Mouse (Mus musculus) midbrain, embryonic 13.5 days (tissue): ENCODE results near the gene Chd6. TPM values are rescaled to one million over a fixed set of nuclear protein-coding genes. Genes with fewer than 3 reads are reported as not detected.

Experiments
- ATAC-seq: fragments of 200-750 bp; cut with Nextera tagmentation; 2 replicates; pipeline ENCODE4 v1.8.0; 2017; ENCODE audit warnings: mild to moderate bottlenecking, moderate TSS enrichment, moderate library complexity
- H3K27ac ChIP-seq: fragments of 300-500 bp; sonication (generic); 2 replicates; pipeline ENCODE4 v1.5.1; 2015; ENCODE audit warnings: inconsistent platforms, mild to moderate bottlenecking, moderate library complexity
- H3K27me3 ChIP-seq: fragments of 300-500 bp; sonication (generic); 2 replicates; pipeline ENCODE4 v1.6.1; 2015; ENCODE audit warnings: mild to moderate bottlenecking, inconsistent platforms
- H3K36me3 ChIP-seq: fragments of 300-500 bp; sonication (generic); 2 replicates; pipeline ENCODE4 v1.6.1; 2015; ENCODE audit warnings: mild to moderate bottlenecking, inconsistent platforms
- H3K4me1 ChIP-seq: fragments of 300-500 bp; sonication (generic); replicated peaks from 2 replicates; pipeline ENCODE4 v1.6.1; 2015; ENCODE audit warnings: inconsistent platforms
- H3K4me2 ChIP-seq: fragments of 300-500 bp; sonication (generic); replicated peaks from 2 replicates; pipeline ENCODE4 v1.6.1; 2015; ENCODE audit warnings: moderate library complexity, mild to moderate bottlenecking, inconsistent platforms
- H3K4me3 ChIP-seq: fragments of 300-500 bp; sonication (generic); replicated peaks from 2 replicates; pipeline ENCODE4 v1.5.1; 2015; ENCODE audit warnings: mild to moderate bottlenecking, inconsistent platforms
- H3K9ac ChIP-seq: fragments of 300-500 bp; sonication (generic); replicated peaks from 2 replicates; pipeline ENCODE4 v1.6.1; 2015; ENCODE audit warnings: mild to moderate bottlenecking, inconsistent platforms
- H3K9me3 ChIP-seq: fragments of 300-500 bp; sonication (generic); 2 replicates; pipeline ENCODE4 v1.6.1; 2016; ENCODE audit warnings: mild to moderate bottlenecking, inconsistent platforms
- WGBS: fragments of 180-500 bp; shearing (Covaris S2); methylation state at CpG from one replicate; pipeline ENCODE4 v1.1.7; 2015; 5-methylcytosine and 5-hydroxymethylcytosine counted together
- polyA plus RNA-seq: library from polyadenylated mRNA; unstranded; fragments of >200 nt; fragmentation: Nextera tagmentation; extraction: Ambion mirVana; gene quantifications from 2 replicates; pipeline ENCODE4 v1.2.1, GENCODE M21; 2015

Chd6 gene
- polyA plus RNA-seq, 1 experiment from 2014 or later, result 42.6 TPM

DNA sequence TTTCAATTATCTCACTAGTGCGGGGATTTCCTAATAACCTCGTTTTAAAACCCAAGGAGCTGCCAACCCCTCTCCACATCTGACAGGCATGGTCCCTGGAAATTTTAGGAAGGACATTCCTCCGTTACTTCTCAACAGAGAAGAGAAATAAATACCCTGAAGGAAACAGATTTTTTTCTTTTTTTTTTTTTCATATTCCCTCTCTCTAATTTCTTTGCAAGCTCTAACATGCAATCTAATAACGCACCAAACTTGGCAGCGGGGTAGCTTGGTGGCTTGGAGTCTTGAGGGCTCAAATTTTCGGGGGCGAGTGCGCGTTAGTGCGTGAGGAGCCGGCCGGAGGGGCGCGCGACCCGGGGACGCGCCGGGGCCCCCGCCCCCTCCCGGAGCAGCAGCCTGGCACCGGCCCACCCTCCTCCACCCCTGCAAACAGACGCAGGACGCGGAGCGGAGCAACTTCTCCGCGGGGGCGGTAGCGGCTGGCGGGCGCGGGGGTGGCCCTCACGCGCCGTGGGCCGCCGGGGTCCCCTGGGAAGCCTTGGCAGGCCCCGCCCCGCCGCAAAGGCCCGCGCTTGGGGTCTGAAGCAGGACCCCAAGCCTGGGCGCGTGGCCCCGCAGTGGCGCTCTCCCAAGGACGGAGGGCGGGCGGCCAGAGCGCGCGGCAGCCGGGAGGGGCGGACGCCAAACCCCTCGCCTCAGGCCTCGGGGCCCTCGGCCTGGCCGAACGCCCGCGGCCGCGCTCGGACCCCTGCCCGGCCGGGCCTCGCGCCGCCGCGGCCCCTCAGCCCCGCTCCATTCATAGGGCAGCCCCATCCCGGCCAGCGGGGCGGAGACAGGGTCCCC lies 569 bp downstream of the Chd6 start:
- H3K4me1 ChIP-seq, result peaks cover 36% of the 10 kb centered on the region
- no peaks in the 10 kb centered on the region for H3K9me3 ChIP-seq
- H3K4me3 ChIP-seq, result peak overlapping the region; percentile 98
- H3K27ac ChIP-seq, result peak overlapping the region; percentile 94
- peak overlapping the region; percentile 70 for H3K4me2 ChIP-seq
- ATAC-seq, result peak; percentile 83
- H3K27me3 ChIP-seq, result no peaks in the 10 kb centered on the region
- peak overlapping the region; percentile 96 for H3K9ac ChIP-seq
- WGBS, result under 1% methylated on average over 66 of the region's 77 CpGs
- H3K36me3 ChIP-seq, result no peaks in the 10 kb centered on the region

DNA sequence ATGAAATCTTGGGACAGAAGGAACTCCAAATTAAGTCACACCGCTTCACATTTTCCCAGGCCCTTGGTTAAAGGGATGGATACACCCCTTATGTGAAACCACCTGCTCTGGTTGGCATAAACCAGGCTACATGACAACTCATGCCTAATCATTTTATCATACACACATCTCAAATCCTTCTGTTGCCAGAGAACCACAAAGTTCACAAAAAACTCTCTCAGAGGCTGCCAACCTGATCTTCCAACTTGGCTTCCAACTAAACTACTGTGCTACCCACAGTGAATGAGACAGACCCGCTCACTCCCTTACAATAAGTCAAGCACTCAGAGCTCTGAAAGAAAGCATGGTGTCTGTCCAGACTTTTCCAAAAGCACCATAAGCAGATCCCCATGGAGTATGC lies 1.6 kb downstream of the Chd6 start:
- H3K4me3 ChIP-seq, result peak overlapping the region; percentile 98
- H3K4me2 ChIP-seq, result peak overlapping the region; percentile 70
- H3K9ac ChIP-seq, result peak overlapping the region; percentile 96
- no peaks in the 10 kb centered on the region for H3K9me3 ChIP-seq
- no peak for ATAC-seq
- no peaks in the 10 kb centered on the region for H3K36me3 ChIP-seq
- H3K27me3 ChIP-seq, result no peaks in the 10 kb centered on the region
- 73% methylated on average over 2 of the region's 2 CpGs for WGBS
- H3K27ac ChIP-seq, result no peak overlapping the region
- H3K4me1 ChIP-seq, result peaks cover 37% of the 10 kb centered on the region

DNA sequence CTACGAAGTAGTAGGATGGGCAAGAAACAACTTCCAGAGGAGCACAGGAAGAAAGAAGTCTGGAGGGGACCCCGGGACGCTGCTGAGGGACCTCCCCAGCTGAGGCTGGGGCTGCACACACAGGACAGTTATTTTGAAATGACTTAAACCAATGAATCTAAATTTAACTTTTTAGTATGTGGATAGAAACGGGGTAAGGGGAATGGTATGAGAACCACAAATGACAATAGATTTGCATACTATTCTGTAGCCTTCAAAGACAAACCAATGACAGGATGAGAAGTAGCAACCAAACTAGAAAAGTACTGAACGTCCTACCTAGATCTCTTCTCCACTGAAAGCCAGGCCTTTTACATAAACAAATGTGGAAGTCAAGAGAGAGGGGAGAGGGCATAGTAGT lies 5.1 kb downstream of the Chd6 start:
- Histone ChIP-seq H3K27me3 (no peaks in the 10 kb centered on the region), H3K9me3 (no peaks in the 10 kb centered on the region), H3K27ac (no peak overlapping the region), H3K4me3 (no peak overlapping the region), H3K4me2 (no peak overlapping the region), H3K36me3 (no peaks in the 10 kb centered on the region), H3K4me1 (peaks cover 33% of the 10 kb centered on the region), H3K9ac (no peak overlapping the region)
- 82% methylated on average over 5 of the region's 5 CpGs for WGBS
- no peak for ATAC-seq

DNA sequence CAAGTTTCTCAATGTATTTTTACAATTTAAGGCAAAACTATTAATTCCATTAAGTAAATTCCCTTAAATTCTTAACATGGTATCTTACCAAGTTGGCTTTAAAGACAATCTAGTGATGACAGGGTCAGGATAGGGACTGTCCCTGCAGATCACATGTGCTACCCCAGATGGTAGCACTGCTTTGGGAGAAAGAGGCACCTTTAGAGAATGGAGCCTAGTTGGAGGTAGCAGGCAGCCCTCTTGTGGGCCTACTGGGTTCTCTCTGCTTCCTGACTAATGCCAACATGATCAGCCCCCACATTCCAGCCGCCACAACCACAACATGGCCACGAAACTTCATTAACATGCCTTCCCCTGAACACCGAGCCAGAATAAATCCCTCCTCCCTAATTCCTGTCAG lies 6.8 kb downstream of the Chd6 start:
- Histone ChIP-seq H3K27ac (no peak overlapping the region), H3K4me1 (peaks cover 23% of the 10 kb centered on the region), H3K4me3 (no peak overlapping the region), H3K36me3 (no peaks in the 10 kb centered on the region), H3K4me2 (no peak overlapping the region), H3K9ac (no peak overlapping the region), H3K9me3 (no peaks in the 10 kb centered on the region), H3K27me3 (no peaks in the 10 kb centered on the region)
- ATAC-seq, result no peak
- WGBS, result 53% methylated on average over 3 of the region's 3 CpGs

DNA sequence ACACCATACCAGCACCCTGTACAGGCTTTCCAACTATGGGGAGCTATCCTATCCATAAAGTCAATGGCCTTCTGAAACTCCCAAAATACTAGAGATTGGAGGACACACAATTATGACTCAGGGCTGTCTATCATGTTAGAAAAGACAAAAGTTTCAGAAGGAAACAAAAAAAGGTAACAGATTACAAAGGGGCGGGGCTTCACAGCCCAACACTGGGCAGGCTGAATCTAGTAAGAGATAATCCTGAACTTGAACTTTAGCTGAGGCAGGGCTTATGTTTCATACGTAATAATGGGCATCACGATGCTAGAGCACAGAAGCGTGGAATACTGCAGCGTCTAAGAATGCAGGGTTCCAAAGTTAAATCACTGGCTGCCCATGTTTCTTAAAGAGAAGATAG lies 11.1 kb downstream of the Chd6 start:
- Histone ChIP-seq H3K4me1 (peaks cover 9% of the 10 kb centered on the region), H3K27ac (no peak overlapping the region), H3K36me3 (no peaks in the 10 kb centered on the region), H3K27me3 (no peaks in the 10 kb centered on the region), H3K9me3 (no peaks in the 10 kb centered on the region), H3K9ac (no peak overlapping the region), H3K4me3 (no peak overlapping the region), H3K4me2 (no peak overlapping the region)
- ATAC-seq, result no peak
- 93% methylated on average over 5 of the region's 5 CpGs for WGBS

DNA sequence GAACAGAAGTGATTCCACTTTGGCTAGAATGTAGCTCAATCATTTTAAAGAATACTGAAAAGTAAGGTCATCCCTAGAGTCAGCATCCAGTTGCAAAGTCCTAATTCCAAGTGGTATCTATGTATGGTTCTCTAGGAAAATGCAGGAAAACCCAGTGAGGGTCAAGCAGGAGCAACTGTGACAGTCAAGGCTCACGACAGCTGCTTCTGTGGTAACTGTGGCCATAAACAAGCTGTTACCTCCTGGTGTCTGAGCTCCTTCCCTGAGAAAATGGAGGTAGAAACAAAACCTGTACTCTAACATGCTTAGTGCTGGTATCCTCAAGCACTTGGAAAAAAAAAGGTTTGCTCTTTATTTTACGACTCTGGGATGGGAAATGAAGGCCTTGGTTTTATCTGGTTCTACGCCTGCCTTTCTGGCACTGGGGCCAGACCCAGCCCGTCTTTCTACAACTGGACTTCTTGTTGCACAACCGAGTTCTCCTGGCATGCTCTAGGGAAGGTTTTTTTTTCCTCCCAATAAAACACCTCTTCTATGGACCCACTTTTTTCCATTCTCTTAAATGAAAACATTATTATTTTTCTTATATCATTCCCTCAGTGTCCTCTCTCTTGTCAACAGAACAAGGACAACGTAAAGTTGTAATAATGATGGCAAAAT lies 18.0 kb downstream of the Chd6 start:
- Histone ChIP-seq H3K9ac (no peak overlapping the region), H3K9me3 (no peaks in the 10 kb centered on the region), H3K27me3 (no peaks in the 10 kb centered on the region), H3K36me3 (0 out of 2 replicates have a peak, but pooled peaks cover 3% of the 10 kb centered on the region), H3K4me3 (no peak overlapping the region), H3K27ac (no peak overlapping the region), H3K4me2 (no peak overlapping the region), H3K4me1 (peaks cover 17% of the 10 kb centered on the region)
- 92% methylated on average over 6 of the region's 6 CpGs for WGBS
- no peak for ATAC-seq

DNA sequence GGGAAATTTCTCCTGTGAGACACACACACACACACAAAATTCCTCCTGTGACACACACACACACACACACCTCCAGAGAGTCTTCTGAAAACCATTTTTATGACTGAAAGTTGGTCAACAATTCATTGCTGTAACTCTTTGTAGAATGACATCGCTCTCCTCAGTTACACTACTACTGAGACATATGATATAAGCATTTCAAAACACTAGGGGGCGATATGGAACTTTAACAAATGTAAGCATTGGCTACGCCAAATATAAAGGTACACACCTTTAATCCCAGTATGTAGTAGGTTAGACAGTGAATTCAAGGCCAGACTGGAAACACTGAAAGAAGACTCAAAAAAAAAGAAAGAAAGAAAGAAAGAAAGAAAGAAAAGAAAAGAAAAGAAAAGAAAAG lies 18.7 kb downstream of the Chd6 start:
- H3K4me1 ChIP-seq, result peaks cover 18% of the 10 kb centered on the region
- no peak overlapping the region for H3K9ac ChIP-seq
- H3K4me2 ChIP-seq, result no peak overlapping the region
- H3K27ac ChIP-seq, result no peak overlapping the region
- no peak for ATAC-seq
- 66% methylated on average over 3 of the region's 3 CpGs for WGBS
- H3K9me3 ChIP-seq, result no peaks in the 10 kb centered on the region
- H3K27me3 ChIP-seq, result no peaks in the 10 kb centered on the region
- no peak overlapping the region for H3K4me3 ChIP-seq
- H3K36me3 ChIP-seq, result 0 out of 2 replicates have a peak, but pooled peaks cover 3% of the 10 kb centered on the region

DNA sequence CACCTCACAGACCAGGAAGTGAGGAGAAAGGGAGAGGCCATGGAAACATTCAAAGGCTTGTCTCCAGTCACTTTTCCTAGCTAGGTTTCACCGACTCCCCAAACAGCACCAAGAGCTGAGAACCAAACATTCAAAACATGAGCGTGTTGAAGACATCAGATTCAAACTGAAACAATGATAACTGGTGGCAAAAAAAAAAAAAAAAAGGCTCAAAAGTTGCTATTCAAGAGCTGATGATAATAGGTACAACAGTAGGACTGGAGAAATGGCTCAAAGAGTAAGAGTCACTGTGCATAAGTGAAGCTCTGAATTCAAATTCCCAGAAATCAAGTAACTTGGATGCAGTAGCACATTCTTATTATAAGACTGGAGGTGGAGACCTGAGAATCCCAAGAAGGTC lies 30.3 kb downstream of the Chd6 start:
- no peaks in the 10 kb centered on the region for H3K4me1 ChIP-seq
- no peak overlapping the region for H3K4me3 ChIP-seq
- no peak overlapping the region for H3K27ac ChIP-seq
- H3K9ac ChIP-seq, result no peak overlapping the region
- 97% methylated on average over 2 of the region's 2 CpGs for WGBS
- H3K9me3 ChIP-seq, result no peaks in the 10 kb centered on the region
- no peak overlapping the region for H3K4me2 ChIP-seq
- no peak for ATAC-seq
- H3K27me3 ChIP-seq, result no peaks in the 10 kb centered on the region
- peaks cover 8% of the 10 kb centered on the region for H3K36me3 ChIP-seq

DNA sequence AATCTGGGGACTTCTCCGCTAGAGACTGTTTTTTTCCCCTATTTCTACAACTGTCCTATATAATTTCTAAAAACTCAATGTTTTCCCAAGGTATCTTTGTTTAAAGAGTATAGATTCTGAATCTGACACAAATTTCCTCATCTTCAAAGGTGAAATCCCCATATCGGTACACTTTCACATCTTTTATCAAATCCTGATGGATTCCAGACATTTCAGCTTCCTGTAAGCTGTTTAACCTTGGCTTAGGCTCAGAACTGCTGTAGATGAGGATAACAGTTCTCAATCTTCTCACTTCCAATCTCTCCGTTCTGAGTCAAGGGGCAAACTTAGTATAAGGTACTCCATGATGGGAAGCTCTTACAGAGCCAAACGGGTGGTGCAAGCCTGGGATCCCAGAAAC lies 32.6 kb downstream of the Chd6 start:
- H3K27me3 ChIP-seq, result no peaks in the 10 kb centered on the region
- no peaks in the 10 kb centered on the region for H3K4me1 ChIP-seq
- no peak overlapping the region for H3K27ac ChIP-seq
- peaks cover 8% of the 10 kb centered on the region for H3K36me3 ChIP-seq
- no peaks in the 10 kb centered on the region for H3K9me3 ChIP-seq
- WGBS, result 93% methylated on average over 4 of the region's 4 CpGs
- no peak for ATAC-seq
- H3K4me2 ChIP-seq, result no peak overlapping the region
- H3K9ac ChIP-seq, result no peak overlapping the region
- no peak overlapping the region for H3K4me3 ChIP-seq

DNA sequence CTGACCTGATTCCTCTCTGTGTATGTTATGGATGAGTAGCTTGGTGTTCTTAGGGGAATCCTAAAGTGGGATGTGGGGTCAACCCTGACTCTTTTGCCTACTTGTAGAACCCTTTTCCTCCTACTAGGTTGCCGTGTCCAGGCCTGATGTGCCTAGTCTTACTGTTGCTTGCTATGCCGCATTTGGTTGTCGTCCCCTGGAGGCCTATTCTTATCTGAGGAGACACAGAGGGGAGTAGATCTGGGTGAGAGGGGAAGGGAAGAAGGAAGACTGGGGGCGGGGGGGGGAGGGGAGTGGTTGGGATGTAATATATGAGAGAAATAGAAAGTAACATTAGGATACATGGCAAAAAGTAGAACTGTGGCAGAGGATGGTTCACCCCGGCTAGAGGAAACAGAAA lies 33.3 kb downstream of the Chd6 start:
- no peak overlapping the region for H3K4me2 ChIP-seq
- H3K9ac ChIP-seq, result no peak overlapping the region
- H3K36me3 ChIP-seq, result peaks cover 8% of the 10 kb centered on the region
- no peaks in the 10 kb centered on the region for H3K27me3 ChIP-seq
- H3K4me1 ChIP-seq, result no peaks in the 10 kb centered on the region
- no peaks in the 10 kb centered on the region for H3K9me3 ChIP-seq
- H3K27ac ChIP-seq, result no peak overlapping the region
- no peak for ATAC-seq
- H3K4me3 ChIP-seq, result no peak overlapping the region
- 90% methylated on average over 5 of the region's 5 CpGs for WGBS

DNA sequence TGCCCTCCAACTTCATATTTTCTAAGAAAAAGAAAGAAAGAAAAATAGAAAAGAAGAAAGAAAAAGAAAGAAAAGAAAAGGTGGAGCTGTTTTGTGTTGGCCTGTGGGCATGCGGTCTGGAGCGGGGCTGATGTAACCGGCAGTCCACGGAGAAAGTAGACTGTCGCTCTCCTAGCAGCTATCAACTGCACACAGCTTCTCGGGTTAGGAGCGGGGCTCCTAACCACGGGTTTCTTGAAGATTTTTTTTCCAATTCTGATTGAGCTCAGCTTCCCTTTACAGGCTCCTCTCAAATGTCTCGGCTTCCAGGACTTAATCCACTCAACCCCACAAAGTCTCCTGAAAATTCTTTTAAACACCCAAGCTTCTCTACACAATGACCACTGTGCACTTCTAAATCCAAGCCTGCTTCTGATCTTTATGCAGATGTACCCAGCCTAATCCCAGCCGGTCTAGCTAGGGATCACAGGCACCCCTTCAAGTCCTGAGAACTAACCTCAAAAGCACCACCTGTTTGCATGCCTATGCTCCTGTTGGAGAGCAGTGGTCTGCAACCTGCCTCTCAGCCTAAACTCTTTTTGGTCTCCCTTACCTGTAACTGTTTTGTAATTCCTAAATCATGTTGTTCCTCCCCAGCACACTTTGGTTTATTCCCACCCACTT lies 42.6 kb downstream of the Chd6 start:
- Histone ChIP-seq H3K9me3 (no peaks in the 10 kb centered on the region), H3K36me3 (peaks cover 10% of the 10 kb centered on the region; the same call in 1 of the 2 replicates), H3K9ac (no peak overlapping the region), H3K27me3 (no peaks in the 10 kb centered on the region), H3K4me2 (no peak overlapping the region), H3K27ac (no peak overlapping the region), H3K4me1 (peaks cover 16% of the 10 kb centered on the region), H3K4me3 (no peak overlapping the region)
- WGBS, result 19% methylated on average over 10 of the region's 10 CpGs
- no peak for ATAC-seq

DNA sequence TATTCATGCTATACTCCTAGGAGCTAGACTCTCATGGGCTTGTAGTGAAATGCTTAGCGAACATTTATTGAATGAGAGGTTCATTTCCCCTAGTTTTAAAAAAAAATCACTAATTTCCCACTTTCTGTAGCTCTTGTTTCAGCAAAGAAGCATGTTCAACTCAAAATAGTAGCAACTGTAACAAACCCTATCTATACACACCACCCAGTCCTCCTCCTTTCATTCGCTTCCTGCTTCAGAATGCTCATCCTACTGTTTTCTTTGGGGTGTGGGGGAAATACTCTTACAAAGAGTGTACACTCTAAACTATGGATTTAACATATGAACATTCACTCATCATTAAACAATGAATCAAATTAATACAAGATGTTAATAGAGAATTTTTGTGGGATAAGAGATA lies 43.3 kb downstream of the Chd6 start:
- Histone ChIP-seq H3K4me2 (no peak overlapping the region), H3K4me1 (peaks cover 16% of the 10 kb centered on the region), H3K27ac (no peak overlapping the region), H3K27me3 (no peaks in the 10 kb centered on the region), H3K36me3 (peaks cover 10% of the 10 kb centered on the region; the same call in 1 of the 2 replicates), H3K4me3 (no peak overlapping the region), H3K9ac (no peak overlapping the region), H3K9me3 (no peaks in the 10 kb centered on the region)
- 91% methylated on average over 2 of the region's 2 CpGs for WGBS
- no peak for ATAC-seq
